Mouse (Mus musculus) layer of hippocampus, adult 11-12 months (tissue): Measurements from ENCODE around the gene Troap.
A peak's percentile ranks its signal among the peaks of the same experiment; 100 is the strongest.

Source experiments
- DNase-seq: peaks from one replicate; pipeline ENCODE4 v3.0.0; 2022; ENCODE audit warnings: low spot score

Troap gene

DNA sequence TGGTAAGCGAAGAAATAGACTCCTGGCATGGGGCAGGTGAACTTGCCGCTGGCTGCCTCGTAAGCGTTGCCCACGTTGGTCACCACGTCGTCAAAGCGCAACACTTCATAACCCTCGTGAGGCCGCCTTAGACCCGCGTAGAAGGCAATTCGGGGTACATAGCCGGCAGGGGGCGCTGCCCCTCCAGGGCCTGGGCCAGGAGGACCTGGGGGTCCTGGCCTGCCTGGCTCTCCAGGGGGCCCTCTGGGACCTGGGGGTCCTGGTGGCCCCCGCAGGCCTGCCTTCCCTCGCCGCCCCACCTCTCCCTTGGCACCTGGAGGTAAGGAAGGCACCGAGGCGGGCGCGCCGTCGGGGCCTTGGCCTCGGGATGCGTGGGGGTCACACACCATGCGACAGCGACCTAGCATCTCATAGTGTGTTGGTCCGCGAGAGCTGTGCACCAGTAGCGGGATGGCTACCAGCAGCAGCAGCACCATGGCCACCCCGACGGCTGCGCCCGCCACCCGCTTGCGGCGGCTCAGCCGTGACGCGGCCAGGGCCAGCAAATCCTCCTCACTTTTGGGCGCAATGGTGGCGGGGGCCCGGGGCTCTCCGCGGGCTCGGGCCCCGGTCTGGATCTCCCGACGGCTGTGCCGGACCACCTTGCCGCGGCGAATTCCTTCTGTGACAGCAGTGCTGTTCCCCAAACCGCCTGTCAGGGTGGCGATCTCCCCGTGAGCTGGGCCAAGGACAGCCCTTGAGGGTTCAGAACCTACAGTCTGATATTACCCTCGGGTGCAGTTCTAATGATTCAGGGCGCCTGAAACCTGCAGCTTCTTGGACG is 13.1 kb downstream of the Troap start, which contains the start of gene C1ql4:
TSS of gene C1ql4 (minus strand) at position 565 of the 823 bp plus-strand sequence.
- DNase-seq, result no peak

DNA sequence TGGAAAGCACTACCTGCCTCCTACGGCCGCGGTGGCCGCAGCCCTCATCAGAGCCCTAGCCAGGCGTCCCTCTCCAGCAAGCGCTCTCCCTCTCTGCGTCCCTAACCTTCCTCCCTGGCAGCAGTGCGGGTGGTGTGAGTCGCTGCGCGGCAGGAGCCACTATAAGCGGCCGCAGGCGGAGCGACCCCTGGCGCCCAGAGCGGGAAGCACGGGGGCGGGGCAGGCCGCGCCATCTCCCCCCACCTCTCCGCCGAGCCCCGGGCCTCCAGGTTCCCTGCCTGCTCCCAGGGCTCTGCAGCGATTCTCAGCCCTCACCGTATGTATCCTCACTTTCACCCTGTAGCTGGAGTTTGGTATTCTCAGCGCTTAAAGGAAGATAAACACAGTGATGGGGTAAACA is 13.9 kb downstream of the Troap start:
- peak; percentile 32 for DNase-seq

DNA sequence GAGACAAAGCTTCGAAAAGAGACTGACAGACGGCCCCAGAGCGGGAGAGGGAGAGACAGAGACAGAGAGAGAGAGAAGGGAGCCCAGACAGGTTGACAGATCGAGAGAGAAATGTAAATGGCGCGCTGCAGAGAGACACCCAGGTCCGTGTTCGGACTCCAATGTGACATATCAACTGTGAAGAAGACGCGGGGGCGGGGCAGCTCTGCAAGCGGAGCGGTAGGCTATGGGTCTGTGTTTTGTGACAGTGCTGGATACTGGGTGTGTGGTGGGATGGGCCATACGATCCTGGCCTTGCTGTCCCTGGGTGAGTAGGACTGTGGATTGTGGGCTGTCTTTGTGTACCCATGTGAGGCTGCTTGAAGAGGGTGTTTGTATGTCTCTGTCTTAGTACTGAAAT is 14.7 kb downstream of the Troap start:
- no peak for DNase-seq

DNA sequence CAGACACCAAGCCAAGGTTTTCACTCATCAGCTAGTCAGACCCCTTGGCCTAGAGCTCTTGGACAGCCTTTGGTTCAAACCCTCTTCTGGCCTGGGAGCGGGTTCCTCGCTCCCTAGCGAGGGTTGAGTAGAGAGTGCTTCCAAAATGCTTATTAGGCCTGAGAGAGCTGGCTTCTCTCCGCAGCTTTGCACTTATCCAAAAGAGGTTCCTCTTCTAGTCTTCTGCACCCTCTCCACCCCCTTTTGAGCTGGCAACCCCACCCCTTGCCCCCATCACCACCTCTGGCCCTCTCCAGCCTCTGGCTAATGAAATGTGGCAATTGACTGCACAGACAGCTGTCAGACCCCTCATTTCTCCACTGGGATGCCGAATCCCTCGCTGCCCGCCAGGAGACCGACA is 18.5 kb downstream of the Troap start, which contains the start of gene Dnajc22:
TSS of gene Dnajc22 (plus strand) at position 301 of the 400 bp plus-strand sequence.
- no peak for DNase-seq

DNA sequence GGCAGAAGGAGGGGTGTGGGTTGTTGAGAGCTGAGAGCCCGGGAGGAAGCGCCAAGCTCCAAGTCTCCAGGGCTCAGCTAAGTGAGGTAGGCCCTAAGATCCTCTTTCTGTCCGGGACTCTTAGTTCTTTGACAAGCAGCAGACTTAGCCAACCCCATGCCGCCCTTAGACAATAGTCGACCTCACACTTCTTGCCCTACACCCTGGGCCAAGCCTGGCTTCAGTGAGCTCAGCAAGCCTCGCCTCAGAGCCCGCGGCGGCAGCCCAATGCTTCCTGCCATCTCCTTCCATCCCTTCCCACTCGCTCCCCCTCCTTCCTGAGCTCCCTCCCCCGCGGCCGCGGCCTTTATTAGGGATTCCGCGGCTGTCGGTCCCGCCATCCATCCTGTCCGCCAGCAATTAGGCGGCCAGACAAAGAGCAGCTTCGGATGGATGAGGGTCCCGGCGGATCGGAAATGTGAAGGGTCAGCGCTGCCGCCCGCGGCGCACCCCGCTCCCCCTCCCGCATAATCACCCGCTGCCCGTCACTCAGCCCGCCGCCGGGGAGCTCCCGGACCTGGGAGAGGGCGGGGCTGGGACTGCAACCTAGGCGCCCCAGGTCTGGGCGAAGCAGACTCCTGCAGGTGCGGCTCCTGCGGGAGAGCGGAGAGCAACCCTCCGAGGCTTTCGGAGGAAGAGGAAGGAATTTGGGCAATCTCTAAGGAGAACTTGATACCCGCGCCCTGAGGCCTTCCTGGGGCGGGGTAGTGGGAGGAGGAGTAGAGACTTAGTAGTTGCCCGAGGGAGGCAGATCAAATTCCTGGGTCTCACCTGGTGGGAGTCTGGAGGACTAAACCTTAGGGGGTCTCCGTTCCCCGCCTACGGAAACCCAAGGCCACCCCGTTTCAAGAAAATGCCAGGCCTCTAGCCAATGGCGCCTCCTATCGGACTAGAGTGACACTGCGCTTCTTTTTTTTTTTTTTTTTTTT is 19.2 kb downstream of the Troap start:
- DNase-seq, result peak; percentile 35

DNA sequence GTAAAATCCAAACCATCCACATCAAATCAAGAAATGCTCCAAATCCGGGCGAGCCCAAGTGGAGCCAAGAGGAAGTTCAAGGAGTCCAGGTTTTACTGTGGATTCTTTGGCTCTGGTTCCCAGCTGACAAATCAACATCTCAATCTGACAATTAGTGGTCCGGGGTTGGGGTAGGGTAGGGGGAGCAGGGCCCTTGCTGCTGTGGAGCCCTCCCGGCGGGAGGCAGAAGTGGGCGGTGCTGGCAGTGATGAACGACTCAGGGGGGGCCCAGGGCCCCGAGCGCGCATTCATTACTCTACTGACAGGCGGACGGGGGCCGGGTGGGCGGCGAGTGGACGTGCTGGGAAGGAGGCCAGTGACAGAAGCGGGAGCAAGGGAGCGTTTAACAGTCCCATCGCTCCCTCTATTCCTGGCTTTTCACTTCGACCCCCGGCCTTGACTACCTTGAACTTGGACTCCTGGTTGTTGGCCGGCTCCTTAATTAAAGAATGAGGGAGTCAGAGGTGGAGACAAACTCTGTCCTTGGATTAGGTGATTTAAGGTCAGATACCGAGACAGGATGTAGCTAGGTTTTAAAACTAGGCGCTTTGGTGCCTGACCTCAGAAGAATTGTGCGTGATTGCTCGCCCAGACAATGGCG is 20.4 kb downstream of the Troap start:
- peak; percentile 25 for DNase-seq

DNA sequence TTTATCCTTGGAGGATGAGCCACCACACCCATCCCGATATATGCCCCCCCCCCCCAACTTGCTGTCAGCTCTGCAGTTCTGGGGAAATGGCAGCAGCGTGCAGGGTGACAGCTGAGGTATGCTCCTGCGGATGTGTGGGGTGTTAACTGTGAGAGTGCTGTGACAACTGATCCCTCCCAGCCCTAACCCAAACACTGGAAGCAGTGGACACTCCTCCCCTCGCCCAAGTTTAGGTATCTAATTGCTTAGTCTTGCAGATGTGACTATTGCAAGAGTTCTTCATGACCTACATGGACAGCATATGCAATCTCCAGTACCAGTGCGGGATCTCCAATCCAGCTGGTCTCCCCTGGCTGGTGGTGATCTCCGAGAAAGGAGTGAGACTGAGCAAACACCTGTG is 21.0 kb downstream of the Troap start:
- no peak for DNase-seq

DNA sequence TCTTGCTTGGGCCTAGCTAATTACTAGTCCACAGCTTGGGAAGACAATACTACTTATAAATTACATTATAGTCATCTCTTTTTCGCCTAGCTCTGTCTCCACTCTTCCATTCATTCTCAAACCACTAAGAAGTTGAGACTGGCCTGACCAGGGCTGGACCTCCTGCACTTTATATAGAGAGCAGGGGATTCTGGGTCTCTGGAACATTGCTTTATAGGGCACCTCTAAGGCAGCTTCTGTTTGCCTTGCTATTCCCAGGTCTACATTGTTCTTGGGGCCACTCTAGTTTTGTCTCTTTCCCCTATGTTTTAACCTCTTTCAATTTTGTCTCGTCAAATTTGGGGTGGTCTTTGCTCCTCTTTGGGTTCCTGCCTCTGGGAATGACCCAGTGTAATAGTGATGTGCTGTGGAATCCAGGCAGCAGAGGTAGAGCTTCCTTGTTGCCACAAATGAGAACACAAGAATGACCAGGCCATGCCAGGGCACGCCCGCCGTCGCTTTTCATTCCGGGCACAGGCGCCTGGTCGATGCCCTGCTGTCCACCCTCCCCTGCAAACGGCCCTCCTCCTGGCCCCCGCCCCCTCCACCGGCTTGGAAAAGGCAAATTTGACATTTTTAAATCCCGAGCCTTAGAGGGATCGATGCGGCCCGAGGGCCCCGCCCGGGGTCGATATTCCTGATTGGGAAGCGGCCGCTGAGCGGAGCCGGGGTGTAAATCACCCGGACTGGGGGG is 21.9 kb downstream of the Troap start:
- DNase-seq, result no peak

DNA sequence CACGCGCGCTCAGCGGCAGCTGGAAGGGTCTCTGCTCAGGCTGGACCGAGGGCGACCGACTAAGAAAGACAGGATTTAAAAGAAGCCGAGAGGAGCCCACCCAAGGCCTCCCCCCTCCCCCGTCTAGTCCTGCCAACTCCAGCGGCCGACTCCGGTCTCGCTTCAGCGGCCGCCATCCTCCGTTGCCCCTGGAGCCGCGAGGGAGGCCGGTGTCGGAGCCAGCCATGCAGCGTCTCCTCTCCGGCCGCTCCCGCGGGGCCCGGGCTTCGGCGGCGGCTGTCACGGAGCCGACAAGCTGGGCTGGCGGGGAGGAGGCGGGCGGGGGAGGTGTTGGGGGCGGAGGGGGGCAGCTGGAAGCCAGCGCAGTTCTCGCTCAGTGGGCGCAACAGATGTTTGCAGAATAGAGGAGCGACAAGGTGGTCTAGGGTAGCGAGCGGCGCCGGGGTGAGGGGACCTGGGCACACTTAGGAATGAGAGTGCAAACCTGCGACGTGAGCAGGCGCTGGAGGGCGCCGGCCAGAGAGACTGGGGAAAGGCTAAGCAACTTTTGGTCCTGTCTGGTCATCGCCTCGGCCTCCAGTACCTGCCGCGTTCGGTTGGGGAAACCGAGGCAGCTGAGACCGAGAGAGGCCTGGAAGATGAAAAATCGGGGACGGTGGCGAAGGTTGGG is 22.6 kb downstream of the Troap start:
- no peak for DNase-seq

DNA sequence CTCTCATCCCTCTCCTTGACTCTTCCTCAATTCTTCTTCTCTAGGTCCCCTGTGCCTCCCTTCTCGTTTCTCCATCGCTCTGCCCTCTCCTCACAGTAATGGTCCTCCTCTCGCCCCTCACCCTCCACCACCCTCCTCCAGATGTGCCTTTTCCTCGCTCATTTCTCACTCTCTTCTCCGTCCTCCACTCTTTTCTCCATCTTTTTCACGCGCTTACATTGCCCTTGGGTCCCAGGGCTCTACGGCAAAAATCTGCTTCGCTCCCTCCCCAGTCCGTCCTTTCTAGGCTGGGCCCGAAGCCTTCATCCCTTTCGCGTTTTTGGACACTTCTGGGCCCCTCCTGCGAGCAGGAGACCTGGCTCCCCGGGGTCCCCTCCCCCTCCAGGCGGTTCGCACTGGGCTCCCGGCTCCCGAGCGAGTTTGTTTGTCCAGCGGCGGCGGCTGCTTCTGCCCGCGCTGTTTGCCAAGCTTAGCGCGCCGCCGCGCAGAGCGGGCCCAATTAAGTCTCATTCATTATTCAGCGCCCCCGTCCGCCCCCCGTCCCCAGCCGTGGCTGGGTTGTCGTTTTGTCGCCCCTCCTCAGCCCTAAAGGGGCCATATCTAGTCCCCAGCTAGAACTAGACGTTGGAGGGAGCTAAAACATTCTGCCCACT is 23.6 kb downstream of the Troap start:
- DNase-seq, result no peak

DNA sequence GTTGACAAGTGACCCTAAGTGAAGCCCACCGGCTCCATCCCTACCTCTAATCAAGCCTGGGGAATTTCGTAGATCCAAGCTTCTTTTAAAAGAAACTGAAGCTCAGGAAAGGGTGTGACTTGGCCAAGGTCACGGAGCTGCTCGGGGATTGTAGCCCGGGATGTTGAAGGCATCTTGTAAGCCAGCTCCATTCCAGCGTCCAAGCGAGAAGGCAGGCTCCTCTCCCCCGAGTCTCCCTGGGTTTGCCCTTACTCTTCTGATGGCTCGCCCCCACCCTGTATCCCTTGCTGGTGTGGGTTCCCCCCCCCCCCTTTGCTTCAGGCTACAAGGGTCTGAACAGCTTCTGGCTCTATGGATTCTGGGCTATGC is 24.1 kb downstream of the Troap start:
- DNase-seq, result no peak

DNA sequence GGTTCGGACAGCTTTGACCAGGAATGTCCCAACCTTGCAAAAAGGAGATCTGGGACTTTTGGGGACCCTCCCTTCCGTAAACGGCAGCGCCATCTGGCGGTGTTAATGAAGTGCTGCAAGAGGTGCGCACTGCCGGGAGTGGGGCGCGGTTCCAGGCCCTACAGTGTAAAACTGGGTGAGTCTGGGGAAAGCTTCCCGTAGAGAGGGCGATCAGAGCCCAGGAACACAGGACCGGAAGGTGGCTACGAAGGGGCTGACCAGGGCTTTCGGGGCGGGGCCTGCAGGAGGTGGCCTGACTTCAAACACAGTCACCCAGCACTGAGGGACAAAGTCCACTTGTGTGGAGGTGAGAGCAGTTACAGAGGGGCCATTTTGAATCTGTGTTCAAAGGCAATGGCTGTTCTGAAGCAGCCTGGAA is 24.8 kb downstream of the Troap start:
- DNase-seq, result peak; percentile 28

DNA sequence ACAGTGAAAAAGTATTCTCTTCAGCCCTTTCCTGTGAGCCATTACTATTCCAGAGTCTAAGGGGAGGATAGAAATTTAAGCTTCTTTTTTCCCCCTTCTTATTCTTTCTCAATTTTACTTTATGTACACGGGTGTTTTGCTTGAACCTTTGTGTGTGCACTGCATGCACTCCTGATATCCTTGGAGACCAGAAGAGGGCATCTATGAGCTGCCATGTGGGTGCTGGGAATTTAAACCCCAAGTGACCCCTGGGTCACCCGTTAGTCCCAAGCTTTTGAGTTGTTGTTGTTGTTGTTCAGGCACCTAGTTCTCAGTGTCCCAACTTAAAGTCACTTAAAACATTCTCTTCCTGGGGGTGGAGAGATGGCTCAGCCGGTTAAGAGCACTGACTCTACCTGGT is 25.6 kb downstream of the Troap start:
- DNase-seq, result no peak

DNA sequence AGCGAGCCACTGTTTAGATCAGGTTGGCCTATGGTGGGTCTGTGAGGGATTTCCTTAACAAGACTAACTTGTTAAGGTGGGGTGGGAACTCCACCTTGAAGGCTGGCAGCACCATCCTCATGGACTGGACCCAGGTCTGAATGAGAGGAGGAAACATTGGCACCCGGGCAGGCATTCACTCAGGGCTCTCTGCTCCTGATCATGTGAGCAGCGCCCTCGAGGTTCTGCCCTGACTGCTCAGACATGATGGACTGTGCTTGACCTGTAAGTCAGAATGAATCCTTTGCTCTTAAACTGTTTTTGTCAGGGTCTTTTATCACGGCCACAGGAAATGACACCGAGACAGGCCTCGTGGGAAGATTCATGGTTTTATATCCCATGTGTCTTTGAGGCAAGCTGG is 30.9 kb downstream of the Troap start:
- DNase-seq, result no peak

DNA sequence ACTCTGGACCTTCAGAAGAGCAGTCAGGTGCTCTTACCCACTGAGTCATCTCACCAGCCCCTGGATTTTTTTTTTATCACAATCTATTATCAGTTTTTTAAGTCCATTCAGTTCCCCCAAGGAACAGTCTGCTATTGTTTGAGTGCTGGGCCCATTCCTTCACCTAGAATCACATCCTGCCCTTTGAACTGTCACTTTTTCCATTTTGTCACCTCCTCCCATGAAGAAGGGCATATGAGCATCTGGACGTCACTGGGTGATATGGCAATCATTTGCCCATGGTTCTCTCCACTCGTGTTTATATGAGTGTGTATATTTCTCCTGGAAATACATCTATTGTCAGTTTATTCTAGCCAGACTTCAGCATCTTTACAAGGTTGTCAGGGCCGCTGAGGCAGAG is 33.5 kb downstream of the Troap start:
- DNase-seq, result no peak

DNA sequence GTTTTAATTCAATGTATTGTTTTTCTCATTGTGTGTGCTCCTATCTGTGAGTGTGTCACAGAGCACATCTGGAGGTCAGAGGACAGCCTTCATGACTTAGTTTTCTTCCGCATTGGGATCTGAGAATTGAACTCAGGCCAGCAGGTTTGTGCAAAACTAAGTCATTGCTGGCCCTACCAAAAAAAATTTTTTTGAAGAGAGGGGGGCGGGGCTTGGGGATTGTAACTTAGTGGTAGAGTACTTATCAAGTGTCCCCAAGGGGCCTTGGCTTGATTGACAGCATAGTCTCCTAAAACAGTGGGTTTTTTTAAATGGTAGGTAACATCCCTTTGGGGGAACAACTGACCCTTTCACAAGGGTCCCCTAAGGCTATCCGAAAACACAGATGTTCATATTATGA is 36.8 kb downstream of the Troap start:
- no peak for DNase-seq

DNA sequence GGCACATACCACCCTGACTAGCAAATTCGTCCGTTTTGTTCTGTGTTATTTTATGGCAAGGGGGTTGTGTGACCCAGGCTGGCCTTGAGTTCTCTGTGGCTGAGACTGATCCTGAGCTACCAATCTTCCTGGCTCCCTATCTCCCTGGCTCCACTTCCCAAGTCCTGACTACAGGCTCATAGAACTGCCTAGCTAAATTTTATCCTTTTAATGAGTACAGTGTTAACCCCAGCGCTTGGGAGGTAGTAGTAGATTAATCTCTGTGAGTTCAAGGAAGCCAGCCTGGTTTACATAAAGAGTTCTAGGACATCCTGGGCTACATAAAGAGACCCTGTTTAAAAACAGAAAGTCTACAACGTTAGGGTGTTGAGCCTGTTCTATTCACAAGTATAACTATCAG is 37.4 kb downstream of the Troap start:
- DNase-seq, result no peak

DNA sequence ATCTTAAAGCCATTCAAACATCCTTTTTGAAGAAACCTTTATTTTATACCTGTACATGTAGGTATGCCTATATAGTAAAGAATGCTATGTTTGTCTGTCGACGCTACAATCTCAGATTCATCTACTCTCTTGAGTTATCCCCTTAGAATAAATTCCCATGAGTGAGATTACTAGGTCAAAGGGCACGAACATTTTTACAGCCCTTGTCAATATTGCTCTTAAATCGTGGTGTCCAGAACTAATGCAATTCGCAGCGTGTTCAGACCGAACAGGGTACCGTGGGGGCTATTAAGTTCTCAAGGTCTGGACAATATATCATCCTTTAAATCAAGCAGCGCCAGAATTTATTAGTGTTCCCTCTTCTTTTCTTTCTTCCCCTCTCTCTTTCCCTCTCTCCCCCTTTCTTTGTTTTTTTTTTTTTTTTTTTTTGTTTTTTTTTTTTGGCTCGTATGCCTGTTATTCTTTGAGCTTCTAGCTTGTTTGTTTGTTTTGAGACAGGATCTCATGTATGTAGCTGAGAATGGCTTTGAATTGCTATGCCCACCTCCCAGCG is 38.5 kb downstream of the Troap start:
- DNase-seq, result no peak

DNA sequence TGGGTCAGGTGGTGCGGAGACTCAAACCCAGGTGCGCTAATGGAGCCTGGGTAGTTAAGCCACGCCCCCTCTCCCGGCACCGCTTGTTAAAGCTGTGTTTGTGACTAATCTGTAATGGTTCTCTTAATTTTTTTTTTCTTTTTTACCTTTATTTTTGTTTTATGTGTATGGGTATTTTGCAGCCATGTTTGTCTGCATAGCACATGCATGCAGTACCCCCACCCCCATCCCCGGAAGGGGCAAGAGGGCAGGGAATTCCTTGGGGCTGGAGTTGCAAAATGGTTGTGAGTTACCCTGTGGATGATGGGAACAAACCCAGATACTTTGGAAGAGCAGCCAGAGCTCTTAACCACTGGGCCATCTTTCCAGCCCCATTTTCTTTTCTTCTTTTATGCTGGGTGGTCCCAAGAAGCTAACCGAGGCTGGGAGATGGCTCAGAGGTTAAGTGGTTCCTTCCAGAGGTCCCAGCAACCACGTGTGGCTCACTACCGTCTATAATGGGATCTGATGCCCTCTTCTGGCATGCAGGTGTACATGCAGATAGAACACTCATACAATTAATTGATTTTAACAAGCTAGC is 39.1 kb downstream of the Troap start:
- DNase-seq, result no peak
